In genomic region chr7:129235410-129235809, GRCm38 (mm10) we compare ENCODE assay signal across 10 mouse cellular contexts. TPM values are rescaled to one million over a fixed set of nuclear protein-coding genes. Genes with fewer than 3 reads are reported as not detected.
DNase-seq lines count a peak whose midpoint lies in the region; ATAC-seq and TF ChIP-seq lines count a peak whose summit lies in the region.
"Had no signal": no experiment of that assay in that cellular context is flagged by ENCODE, and none has a peak within 500 bp of the region (broad histone marks: within the 10 kb centered on the region; RNA-seq: fewer than 3 reads in every experiment).

No protein-coding gene starts in this region.

- peaks cover 5% of the 10 kb centered on the region; the same call in 1 of the 2 replicates for H3K4me1 ChIP-seq in heart, embryonic 10.5 days
- no peaks in the 10 kb centered on the region for H3K4me1 ChIP-seq in intestine, postnatal 0 days (replicated peaks; ENCODE audit: control insufficient read depth, insufficient read depth, low read length)
- H3K4me1 ChIP-seq: liver, embryonic 13.5 days had no signal

- H3K4me3 ChIP-seq in heart, embryonic 10.5 days, result no peak overlapping the region
- no peak overlapping the region for H3K4me3 ChIP-seq in intestine, postnatal 0 days (ENCODE audit: low read depth, low read length)
- H3K4me3 ChIP-seq: liver, embryonic 13.5 days had no signal

- peak; percentile 5 to 38 for DNase-seq in heart, postnatal 10 days
- no peak for DNase-seq in heart, embryonic 10.5 days (ENCODE audit: low spot score)
- peak; percentile 11 for DNase-seq in urinary bladder, postnatal 14 days (ENCODE audit: low spot score)
- DNase-seq in urinary bladder, adult 18-20 months (ENCODE audit: low spot score in 2 of 2), result no peak
- DNase-seq in right cerebral cortex, postnatal 10 days (ENCODE audit: low spot score in 2 of 2), result peak; percentile 36 to 62
- no peak for DNase-seq in thymus, postnatal 4 days
- DNase-seq in thymus, postnatal 10 days (ENCODE audit: low spot score in 2 of 2), result no peak
- DNase-seq: liver, embryonic 13.5 days had no signal

- H3K4me2 ChIP-seq in intestine, postnatal 0 days (replicated peaks; ENCODE audit: low read depth), result no peak overlapping the region
- H3K4me2 ChIP-seq: liver, embryonic 13.5 days had no signal

- H3K9ac ChIP-seq in intestine, postnatal 0 days (ENCODE audit: low read depth, low read length), result no peak overlapping the region
- H3K9ac ChIP-seq: liver, embryonic 13.5 days had no signal

- no peaks in the 10 kb centered on the region for H3K27me3 ChIP-seq in heart, embryonic 10.5 days (ENCODE audit: insufficient read depth, poor library complexity, severe bottlenecking)
- H3K27me3 ChIP-seq in intestine, postnatal 0 days (replicated peaks; ENCODE audit: control insufficient read depth, insufficient read depth, low read length), result no peaks in the 10 kb centered on the region
- H3K27me3 ChIP-seq: liver, embryonic 13.5 days had no signal

- TF ChIP-seq CTCF in intestine, postnatal 0 days (IDR thresholded peaks at IDR 0.05; ENCODE audit: low read depth), result peak; percentile 76

- no peaks in the 10 kb centered on the region for H3K9me3 ChIP-seq in heart, embryonic 10.5 days
- no peaks in the 10 kb centered on the region for H3K9me3 ChIP-seq in intestine, postnatal 0 days (ENCODE audit: control insufficient read depth)
- H3K9me3 ChIP-seq: liver, embryonic 13.5 days had no signal

- H3K27ac ChIP-seq in heart, embryonic 10.5 days, result no peak overlapping the region
- no peak overlapping the region for H3K27ac ChIP-seq in intestine, postnatal 0 days (ENCODE audit: low read depth, low read length)
- H3K27ac ChIP-seq: liver, embryonic 13.5 days had no signal

- 56% methylated on average over 2 of the region's 2 CpGs for WGBS in heart, embryonic 10.5 days
- WGBS in intestine, postnatal 0 days, result 46% methylated on average over 2 of the region's 2 CpGs

- no peaks in the 10 kb centered on the region for H3K36me3 ChIP-seq in heart, embryonic 10.5 days
- no peaks in the 10 kb centered on the region for H3K36me3 ChIP-seq in intestine, postnatal 0 days (ENCODE audit: control insufficient read depth, insufficient read depth)
- H3K36me3 ChIP-seq: liver, embryonic 13.5 days had no signal

- intact Hi-C loops in heart, postnatal 10 days (cut with DNase I), result loop anchor here (5.0 kb wide), 1 partner anchor 272 kb away; no protein-coding TSS in a partner anchor

- ATAC-seq in intestine, postnatal 0 days, result no peak

RNA-seq across cellular contexts. Expression of gene Plpp4, which starts 21.4 kb away (rescaled TPM):
- total RNA-seq in heart, postnatal 10 days (2021), result under 1 TPM in 1 of 2 experiments, not detected in 1; 0.29 TPM
- 0.28 and 0.34 TPM in 2 replicates for polyA plus RNA-seq in heart, embryonic 10.5 days (2016; fragmentation: Nextera tagmentation; extraction: Ambion mirVana)
- polyA plus RNA-seq in intestine, postnatal 0 days (2015; fragmentation: Nextera tagmentation; extraction: Ambion mirVana), result 0.18 and 0.21 TPM in 2 replicates
- polyA plus RNA-seq: gonadal fat pad, adult 2 months had no signal

Comparison
In these comparisons a context has a peak if more than half of its experiments do, and no peak if none do; other contexts are left out.
1. DNase-seq: peak in heart, postnatal 10 days (2 of 2), urinary bladder, postnatal 14 days (single experiment) and right cerebral cortex, postnatal 10 days (2 of 2); none in heart, embryonic 10.5 days (single experiment), urinary bladder, adult 18-20 months (0 of 2), thymus, postnatal 4 days (single experiment) and thymus, postnatal 10 days (0 of 2).